Mouse (Mus musculus): ENCODE measurements around the gene Cenpf. TPM values are rescaled to one million over a fixed set of nuclear protein-coding genes. Genes with fewer than 3 reads are reported as not detected.

The Cenpf gene
- polyA plus RNA-seq, 1 experiment from 2014 or later, result 98.8 TPM

DNA sequence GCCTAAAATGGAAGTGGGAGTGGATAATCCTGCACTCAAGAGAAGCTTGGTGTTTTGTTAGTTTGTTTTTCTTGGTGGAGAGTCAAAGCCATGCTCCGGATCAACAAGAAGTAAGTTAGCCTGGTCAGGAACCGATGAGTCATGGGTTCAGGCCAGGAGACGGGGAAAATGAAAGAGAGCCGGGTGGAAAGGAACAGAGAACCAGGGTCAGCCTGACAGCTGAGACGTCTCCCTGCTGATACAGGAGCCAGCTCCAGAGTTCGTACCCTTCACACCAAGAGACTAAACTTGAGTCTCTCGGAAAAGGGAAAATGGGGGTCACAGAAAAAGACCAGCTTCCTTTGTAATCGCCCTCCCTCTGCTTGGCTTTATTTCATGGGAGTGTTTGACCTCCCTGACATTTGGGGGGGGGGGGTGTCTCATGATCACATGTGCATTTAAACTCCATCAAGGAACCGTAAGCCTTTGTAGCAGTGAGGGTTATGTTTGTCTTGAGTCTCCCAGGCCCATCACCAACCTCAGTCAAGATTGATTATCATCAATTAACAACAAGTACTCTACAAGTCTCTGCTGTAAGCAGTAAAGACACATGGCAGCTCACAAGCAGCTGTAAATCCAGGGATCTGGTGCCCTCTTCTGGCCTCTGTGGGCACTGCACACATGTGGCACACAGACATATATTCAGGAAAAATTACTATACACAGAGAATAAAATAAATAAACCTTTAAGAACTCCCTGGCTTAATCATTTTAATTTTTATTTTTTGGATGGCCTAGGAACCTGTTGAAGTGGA is 59.7 kb downstream of the Cenpf start:
- Histone ChIP-seq H3K27me3 (ENCODE audit: control insufficient read depth, insufficient read depth, low read length) (no peaks in the 10 kb centered on the region), H3K27ac (ENCODE audit: low read depth, low read length) (no peak overlapping the region), H3K9me3 (ENCODE audit: control insufficient read depth, low read length) (no peaks in the 10 kb centered on the region), H3K4me2 (replicated peaks; ENCODE audit: low read depth, low read length) (no peak overlapping the region), H3K4me3 (ENCODE audit: low read length) (no peak overlapping the region), H3K36me3 (ENCODE audit: control insufficient read depth, insufficient read depth, low read length) (no peaks in the 10 kb centered on the region), H3K9ac (ENCODE audit: low read depth, low read length) (no peak overlapping the region), H3K4me1 (ENCODE audit: control insufficient read depth, insufficient read depth, low read length) (no peaks in the 10 kb centered on the region)
- ATAC-seq (ENCODE audit: low FRiP score, low TSS enrichment), result peak; percentile 80
- 17% methylated on average over 9 of the region's 9 CpGs for WGBS

DNA sequence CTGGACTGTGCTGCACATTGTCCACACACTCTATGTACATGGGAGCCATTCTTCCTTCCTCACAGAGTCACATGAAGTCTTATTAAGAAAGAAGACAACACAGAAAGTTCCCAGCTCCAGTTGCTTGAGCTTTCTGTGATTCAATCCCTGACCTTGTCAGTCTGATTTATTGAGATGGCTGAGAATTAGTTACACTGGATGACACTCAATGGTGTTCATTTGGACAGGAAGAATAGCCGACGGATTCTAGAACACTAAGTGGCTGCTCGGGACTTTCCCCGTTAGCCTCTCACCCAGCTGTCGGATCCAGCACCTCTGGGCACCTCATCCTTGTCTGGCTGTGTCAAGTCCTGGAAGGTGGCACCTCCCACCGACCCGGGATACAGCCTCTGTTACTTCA is 63.1 kb downstream of the Cenpf start:
- Histone ChIP-seq H3K27ac (ENCODE audit: low read depth, low read length) (no peak overlapping the region), H3K36me3 (ENCODE audit: control insufficient read depth, insufficient read depth, low read length) (no peaks in the 10 kb centered on the region), H3K9me3 (ENCODE audit: control insufficient read depth, low read length) (no peaks in the 10 kb centered on the region), H3K4me2 (replicated peaks; ENCODE audit: low read depth, low read length) (no peak overlapping the region), H3K4me1 (ENCODE audit: control insufficient read depth, insufficient read depth, low read length) (no peaks in the 10 kb centered on the region), H3K9ac (ENCODE audit: low read depth, low read length) (no peak overlapping the region), H3K27me3 (ENCODE audit: control insufficient read depth, insufficient read depth, low read length) (no peaks in the 10 kb centered on the region), H3K4me3 (ENCODE audit: low read length) (no peak overlapping the region)
- WGBS, result 41% methylated on average over 7 of the region's 7 CpGs
- ATAC-seq (ENCODE audit: low FRiP score, low TSS enrichment), result no peak

DNA sequence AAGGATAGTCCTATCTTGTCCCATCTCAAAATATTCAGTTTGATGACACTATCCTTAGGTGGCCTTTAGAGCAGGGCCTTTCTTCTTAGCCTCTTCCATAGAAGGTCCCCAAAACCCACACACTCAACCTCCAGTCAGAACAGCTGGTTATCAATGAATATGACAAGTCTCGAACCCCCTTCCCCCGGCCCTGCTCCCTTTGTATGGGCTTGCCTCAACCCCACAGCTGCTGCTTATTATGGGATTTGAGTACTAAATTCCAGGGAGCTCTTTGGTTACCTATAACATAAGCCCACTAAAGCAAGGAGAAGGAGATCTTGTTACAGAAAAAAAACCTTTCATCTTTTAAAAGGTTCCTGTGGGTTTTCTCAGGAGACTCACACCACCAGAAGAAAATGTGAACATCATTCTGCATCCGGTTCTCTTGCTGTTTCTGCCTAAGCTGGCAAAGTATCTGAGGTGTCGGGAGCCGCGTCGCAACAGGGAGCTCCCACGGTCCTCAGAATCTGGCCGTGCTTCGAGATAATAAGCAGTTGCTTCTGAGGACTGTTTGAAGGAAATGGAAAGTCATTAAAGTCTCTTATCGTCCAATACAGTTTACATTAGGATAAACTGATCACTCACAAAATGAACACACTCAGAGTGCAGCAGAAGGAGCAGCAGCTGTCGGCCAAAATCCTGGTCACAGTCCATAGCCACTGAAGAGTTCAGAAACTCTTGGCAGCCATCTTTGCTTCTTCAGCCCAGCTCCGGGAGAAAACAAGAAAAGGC is 68.7 kb downstream of the Cenpf start:
- H3K9ac ChIP-seq (ENCODE audit: low read depth, low read length), result no peak overlapping the region
- no peak overlapping the region for H3K4me3 ChIP-seq (ENCODE audit: low read length)
- no peak overlapping the region for H3K27ac ChIP-seq (ENCODE audit: low read depth, low read length)
- no peaks in the 10 kb centered on the region for H3K4me1 ChIP-seq (ENCODE audit: control insufficient read depth, insufficient read depth, low read length)
- no peaks in the 10 kb centered on the region for H3K36me3 ChIP-seq (ENCODE audit: control insufficient read depth, insufficient read depth, low read length)
- WGBS, result 57% methylated on average over 13 of the region's 13 CpGs
- H3K4me2 ChIP-seq (replicated peaks; ENCODE audit: low read depth, low read length), result no peak overlapping the region
- no peaks in the 10 kb centered on the region for H3K27me3 ChIP-seq (ENCODE audit: control insufficient read depth, insufficient read depth, low read length)
- H3K9me3 ChIP-seq (ENCODE audit: control insufficient read depth, low read length), result no peaks in the 10 kb centered on the region
- ATAC-seq (ENCODE audit: low FRiP score, low TSS enrichment), result no peak

DNA sequence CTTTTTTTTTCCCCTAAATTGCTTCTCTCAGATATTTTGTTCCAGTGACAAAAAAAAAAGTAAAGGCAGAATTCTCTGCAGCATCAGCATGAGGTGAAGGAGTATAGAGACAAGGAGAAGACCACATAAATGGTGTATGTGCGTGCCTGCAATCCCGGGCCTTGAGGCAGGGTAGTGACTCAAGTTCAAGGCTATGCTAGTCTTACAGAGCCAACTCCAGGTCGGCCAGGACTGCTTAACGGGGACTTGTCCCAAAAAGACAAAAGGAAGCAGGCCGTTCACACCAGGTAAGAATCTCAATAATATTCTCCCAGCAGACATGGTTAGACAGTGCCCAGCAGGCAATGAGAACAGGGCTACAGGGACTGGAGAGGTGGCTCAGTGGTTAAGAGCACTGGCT is 70.5 kb downstream of the Cenpf start:
- ATAC-seq (ENCODE audit: low FRiP score, low TSS enrichment), result no peak
- no peak overlapping the region for H3K4me3 ChIP-seq (ENCODE audit: low read length)
- H3K4me2 ChIP-seq (replicated peaks; ENCODE audit: low read depth, low read length), result no peak overlapping the region
- H3K9me3 ChIP-seq (ENCODE audit: control insufficient read depth, low read length), result no peaks in the 10 kb centered on the region
- no peak overlapping the region for H3K9ac ChIP-seq (ENCODE audit: low read depth, low read length)
- no peak overlapping the region for H3K27ac ChIP-seq (ENCODE audit: low read depth, low read length)
- peaks cover 4% of the 10 kb centered on the region; the same call in 1 of the 2 replicates for H3K4me1 ChIP-seq (ENCODE audit: control insufficient read depth, insufficient read depth, low read length)
- no peaks in the 10 kb centered on the region for H3K36me3 ChIP-seq (ENCODE audit: control insufficient read depth, insufficient read depth, low read length)
- WGBS, result 89% methylated on average over 5 of the region's 5 CpGs
- H3K27me3 ChIP-seq (ENCODE audit: control insufficient read depth, insufficient read depth, low read length), result no peaks in the 10 kb centered on the region

DNA sequence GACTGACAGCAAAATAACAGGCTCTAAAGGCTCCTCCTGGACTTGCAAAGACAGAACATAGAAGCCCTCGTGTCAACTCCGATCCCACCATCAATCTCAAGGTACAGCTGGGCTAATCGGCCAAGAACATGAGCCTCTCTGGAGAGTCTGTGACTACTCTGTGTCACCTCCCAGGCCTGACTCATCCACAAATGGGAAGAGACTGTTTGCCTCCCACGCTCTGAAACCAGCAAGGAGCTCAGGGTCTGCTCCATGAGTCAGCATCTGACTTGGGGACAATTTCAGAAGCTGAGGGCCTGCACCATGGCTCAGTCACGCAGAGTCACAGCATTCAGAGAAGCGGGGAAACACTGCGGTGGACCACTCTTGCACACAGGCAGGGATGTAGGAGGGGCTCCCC is 72.6 kb downstream of the Cenpf start:
- 73% methylated on average over 7 of the region's 7 CpGs for WGBS
- no peaks in the 10 kb centered on the region for H3K9me3 ChIP-seq (ENCODE audit: control insufficient read depth, low read length)
- no peak for ATAC-seq (ENCODE audit: low FRiP score, low TSS enrichment)
- H3K27ac ChIP-seq (ENCODE audit: low read depth, low read length), result no peak overlapping the region
- H3K4me3 ChIP-seq (ENCODE audit: low read length), result no peak overlapping the region
- H3K36me3 ChIP-seq (ENCODE audit: control insufficient read depth, insufficient read depth, low read length), result no peaks in the 10 kb centered on the region
- H3K4me2 ChIP-seq (replicated peaks; ENCODE audit: low read depth, low read length), result no peak overlapping the region
- no peak overlapping the region for H3K9ac ChIP-seq (ENCODE audit: low read depth, low read length)
- no peaks in the 10 kb centered on the region for H3K27me3 ChIP-seq (ENCODE audit: control insufficient read depth, insufficient read depth, low read length)
- H3K4me1 ChIP-seq (ENCODE audit: control insufficient read depth, insufficient read depth, low read length), result peaks cover 10% of the 10 kb centered on the region; the same call in 1 of the 2 replicates

DNA sequence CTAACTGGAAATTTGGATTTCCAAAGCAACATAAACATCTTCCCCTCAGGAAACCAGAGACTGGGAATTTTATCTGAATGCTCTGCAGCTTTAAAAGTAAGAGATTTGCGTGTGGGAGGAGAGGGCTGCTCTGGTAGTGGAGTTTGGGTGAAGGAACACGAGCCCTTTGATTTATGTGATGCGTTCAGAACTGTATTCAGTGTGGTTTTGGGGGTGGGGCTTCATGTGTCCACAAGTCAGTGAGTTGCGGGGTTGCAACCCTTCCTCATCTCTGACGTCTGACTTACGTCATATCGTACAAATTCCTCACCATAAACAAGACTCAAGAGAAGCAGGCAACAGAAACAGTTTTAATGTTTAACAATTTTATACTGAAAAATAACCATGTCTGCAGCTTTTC is 74.8 kb downstream of the Cenpf start:
- no peak for ATAC-seq (ENCODE audit: low FRiP score, low TSS enrichment)
- Histone ChIP-seq H3K4me1 (ENCODE audit: control insufficient read depth, insufficient read depth, low read length) (peaks cover 15% of the 10 kb centered on the region), H3K4me2 (replicated peaks; ENCODE audit: low read depth, low read length) (no peak overlapping the region), H3K4me3 (ENCODE audit: low read length) (no peak overlapping the region), H3K9ac (ENCODE audit: low read depth, low read length) (no peak overlapping the region), H3K9me3 (ENCODE audit: control insufficient read depth, low read length) (no peaks in the 10 kb centered on the region), H3K27ac (ENCODE audit: low read depth, low read length) (no peak overlapping the region), H3K27me3 (ENCODE audit: control insufficient read depth, insufficient read depth, low read length) (no peaks in the 10 kb centered on the region), H3K36me3 (ENCODE audit: control insufficient read depth, insufficient read depth, low read length) (no peaks in the 10 kb centered on the region)
- 29% methylated on average over 7 of the region's 7 CpGs for WGBS

DNA sequence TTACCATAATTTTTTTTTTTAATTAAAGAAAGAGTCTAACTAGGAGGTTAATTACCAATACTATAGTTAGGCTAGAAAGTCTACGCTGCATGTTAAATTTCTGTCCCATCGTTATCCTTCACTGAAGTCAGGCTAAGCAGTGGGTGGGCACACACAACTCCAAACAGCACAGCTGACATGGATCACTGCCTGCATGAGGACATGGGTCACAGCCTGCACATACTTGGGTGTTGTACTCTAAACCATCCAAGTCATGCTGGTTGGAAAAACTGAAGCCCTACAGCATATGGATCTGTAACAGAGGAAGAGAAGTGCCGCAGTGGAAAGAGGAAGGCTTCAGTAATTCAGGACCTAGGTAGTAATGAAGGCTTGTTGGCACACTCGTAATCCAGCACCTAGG is 76.1 kb downstream of the Cenpf start:
- peaks cover 15% of the 10 kb centered on the region for H3K4me1 ChIP-seq (ENCODE audit: control insufficient read depth, insufficient read depth, low read length)
- 28% methylated on average over 4 of the region's 4 CpGs for WGBS
- peak; percentile 84; the same call in 1 of the 2 replicates for ATAC-seq (ENCODE audit: low FRiP score, low TSS enrichment)
- H3K4me3 ChIP-seq (ENCODE audit: low read length), result no peak overlapping the region
- H3K27me3 ChIP-seq (ENCODE audit: control insufficient read depth, insufficient read depth, low read length), result no peaks in the 10 kb centered on the region
- H3K36me3 ChIP-seq (ENCODE audit: control insufficient read depth, insufficient read depth, low read length), result no peaks in the 10 kb centered on the region
- H3K4me2 ChIP-seq (replicated peaks; ENCODE audit: low read depth, low read length), result no peak overlapping the region; the same call in 1 of the 2 replicates
- no peak overlapping the region for H3K9ac ChIP-seq (ENCODE audit: low read depth, low read length)
- H3K9me3 ChIP-seq (ENCODE audit: control insufficient read depth, low read length), result no peaks in the 10 kb centered on the region
- 0 out of 2 replicates have a peak overlapping the region, but pooled peaks have one; percentile 33 for H3K27ac ChIP-seq (ENCODE audit: low read depth, low read length)

DNA sequence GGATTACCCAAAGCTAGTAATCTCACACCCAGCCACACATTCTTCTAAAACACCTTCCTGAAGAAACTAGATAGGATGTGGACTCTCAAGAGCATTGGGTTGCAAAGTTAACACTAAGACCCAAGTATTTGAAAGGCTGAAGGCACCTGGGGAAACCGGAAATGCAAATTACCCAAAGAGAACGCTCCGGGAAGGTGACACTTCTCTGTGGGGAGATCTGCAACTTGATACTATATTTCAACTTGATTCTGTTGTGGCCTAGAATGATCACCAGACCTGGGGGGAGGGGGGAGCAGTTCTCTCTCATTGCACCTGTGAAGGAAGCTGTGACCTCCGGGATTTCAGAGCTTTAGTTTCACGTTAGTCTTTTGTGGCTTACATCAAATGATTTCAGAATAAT is 79.2 kb downstream of the Cenpf start:
- H3K36me3 ChIP-seq (ENCODE audit: control insufficient read depth, insufficient read depth, low read length), result no peaks in the 10 kb centered on the region
- H3K9ac ChIP-seq (ENCODE audit: low read depth, low read length), result no peak overlapping the region
- ATAC-seq (ENCODE audit: low FRiP score, low TSS enrichment), result no peak
- no peak overlapping the region for H3K4me2 ChIP-seq (replicated peaks; ENCODE audit: low read depth, low read length)
- WGBS, result 12% methylated on average over 5 of the region's 5 CpGs
- H3K4me1 ChIP-seq (ENCODE audit: control insufficient read depth, insufficient read depth, low read length), result peaks cover 15% of the 10 kb centered on the region
- H3K27ac ChIP-seq (ENCODE audit: low read depth, low read length), result no peak overlapping the region
- H3K9me3 ChIP-seq (ENCODE audit: control insufficient read depth, low read length), result no peaks in the 10 kb centered on the region
- H3K27me3 ChIP-seq (ENCODE audit: control insufficient read depth, insufficient read depth, low read length), result no peaks in the 10 kb centered on the region
- no peak overlapping the region for H3K4me3 ChIP-seq (ENCODE audit: low read length)

DNA sequence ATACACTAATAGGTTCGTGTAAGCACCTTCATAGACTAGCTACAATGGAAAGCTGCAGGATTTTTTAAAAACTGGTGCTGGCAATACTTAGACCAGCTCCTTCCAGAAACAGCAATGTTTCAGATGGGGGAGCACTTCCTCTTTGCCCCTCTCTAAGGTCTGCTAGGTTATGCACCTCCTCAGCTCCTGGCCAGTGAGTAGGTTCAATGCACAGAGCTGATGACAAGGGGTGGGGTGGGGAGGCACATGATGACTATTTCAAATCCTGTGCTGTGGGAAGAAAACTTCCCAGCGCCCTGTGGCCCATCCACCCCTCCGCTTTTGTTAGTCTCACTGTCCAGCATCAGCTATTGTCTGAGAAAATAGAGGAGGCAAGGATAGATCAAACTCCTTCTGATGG is 79.8 kb downstream of the Cenpf start:
- WGBS, result 68% methylated on average over 3 of the region's 3 CpGs
- Histone ChIP-seq H3K27me3 (ENCODE audit: control insufficient read depth, insufficient read depth, low read length) (no peaks in the 10 kb centered on the region), H3K9me3 (ENCODE audit: control insufficient read depth, low read length) (no peaks in the 10 kb centered on the region), H3K4me3 (ENCODE audit: low read length) (no peak overlapping the region), H3K9ac (ENCODE audit: low read depth, low read length) (no peak overlapping the region), H3K4me2 (replicated peaks; ENCODE audit: low read depth, low read length) (no peak overlapping the region), H3K36me3 (ENCODE audit: control insufficient read depth, insufficient read depth, low read length) (no peaks in the 10 kb centered on the region), H3K4me1 (ENCODE audit: control insufficient read depth, insufficient read depth, low read length) (peaks cover 15% of the 10 kb centered on the region), H3K27ac (ENCODE audit: low read depth, low read length) (no peak overlapping the region)
- no peak for ATAC-seq (ENCODE audit: low FRiP score, low TSS enrichment)

All from kidney, embryonic 14.5 days (tissue).